Comparison of ENCODE assay signal across 9 mouse cellular contexts in genomic region chr4:148869566-148869965, GRCm38 (mm10).
DNase-seq lines count a peak whose midpoint lies in the region; ATAC-seq and TF ChIP-seq lines count a peak whose summit lies in the region.
"Had no signal": no experiment of that assay in that cellular context is flagged by ENCODE, and none has a peak within 500 bp of the region (broad histone marks: within the 10 kb centered on the region; RNA-seq: fewer than 3 reads in every experiment).

No protein-coding gene starts in this region.

- peak; percentile 38 for ATAC-seq in heart, embryonic 16.5 days (replicated peaks; ENCODE audit: extremely low read depth, insufficient read depth, low FRiP score)

- no peaks in the 10 kb centered on the region for H3K36me3 ChIP-seq in heart, embryonic 16.5 days (ENCODE audit: control insufficient read depth, insufficient read depth)
- H3K36me3 ChIP-seq: lung, embryonic 15.5 days had no signal

- peak; percentile 63 to 68 for DNase-seq in right cerebral cortex, postnatal 10 days (ENCODE audit: low spot score in 2 of 2)
- DNase-seq in right cerebral cortex, postnatal 25 days, result no peak
- DNase-seq in cerebellum, adult 2 months, result peak; percentile 71 to 79
- peak; percentile 75 for DNase-seq in skeletal muscle tissue, adult 2 months (ENCODE audit: low read depth, low spot score)
- no peak for DNase-seq in spleen, postnatal 14 days (ENCODE audit: low spot score in 2 of 2)
- no peak for DNase-seq in layer of hippocampus, adult 9-11 months
- no peak for DNase-seq in right cerebral cortex, postnatal 36 days (ENCODE audit: low spot score in 2 of 2)

- H3K4me3 ChIP-seq in cerebellum, adult 2 months (replicated peaks; ENCODE audit: insufficient read depth, low read depth, low read length), result no peak overlapping the region
- H3K4me3 ChIP-seq in heart, embryonic 16.5 days (ENCODE audit: low read length), result no peak overlapping the region
- H3K4me3 ChIP-seq: lung, embryonic 15.5 days had no signal

- 8% methylated on average over 7 of the region's 7 CpGs for WGBS in cerebellum, adult 2 months
- 59% methylated on average over 7 of the region's 7 CpGs for WGBS in heart, embryonic 16.5 days

- no peak for TF ChIP-seq CTCF in cerebellum, adult 2 months (IDR thresholded peaks at IDR 0.05; ENCODE audit: borderline replicate concordance, insufficient read depth, low read depth, low read length)

- peak overlapping the region; percentile 44; the same call in 1 of the 2 replicates for H3K9ac ChIP-seq in heart, embryonic 16.5 days (ENCODE audit: low read length)
- H3K9ac ChIP-seq: lung, embryonic 15.5 days had no signal

- no peak overlapping the region for H3K27ac ChIP-seq in cerebellum, adult 2 months (ENCODE audit: insufficient read depth, low read length)
- H3K27ac ChIP-seq in heart, embryonic 16.5 days (ENCODE audit: low read length), result peak overlapping the region; percentile 75
- H3K27ac ChIP-seq: lung, embryonic 15.5 days had no signal

- H3K4me2 ChIP-seq in heart, embryonic 16.5 days (ENCODE audit: low read depth, low read length), result no peak overlapping the region
- H3K4me2 ChIP-seq: lung, embryonic 15.5 days had no signal

- TF ChIP-seq POLR2A in cerebellum, adult 2 months (IDR thresholded peaks at IDR 0.05; ENCODE audit: borderline replicate concordance, insufficient read depth, low read length), result no peak

- H3K9me3 ChIP-seq in heart, embryonic 16.5 days (replicated peaks; ENCODE audit: control insufficient read depth, low read length), result no peaks in the 10 kb centered on the region
- H3K9me3 ChIP-seq: lung, embryonic 15.5 days had no signal

- peaks cover 3% of the 10 kb centered on the region; the same call in 1 of the 2 replicates for H3K27me3 ChIP-seq in cerebellum, adult 2 months (ENCODE audit: control insufficient read depth, insufficient read depth, low read length)
- H3K27me3 ChIP-seq in heart, embryonic 16.5 days (ENCODE audit: control insufficient read depth, insufficient read depth, low read length), result no peaks in the 10 kb centered on the region
- H3K27me3 ChIP-seq: lung, embryonic 15.5 days had no signal

- H3K4me1 ChIP-seq in cerebellum, adult 2 months (ENCODE audit: control insufficient read depth, insufficient read depth, low read length), result peaks cover 35% of the 10 kb centered on the region
- H3K4me1 ChIP-seq in heart, embryonic 16.5 days (ENCODE audit: control insufficient read depth, insufficient read depth, low read length), result peaks cover 62% of the 10 kb centered on the region

Comparison
In these comparisons a context has a peak if more than half of its experiments do, and no peak if none do; other contexts are left out.
1. DNase-seq: peak in right cerebral cortex, postnatal 10 days (2 of 2), cerebellum, adult 2 months (2 of 2) and skeletal muscle tissue, adult 2 months (single experiment); none in right cerebral cortex, postnatal 25 days (single experiment), spleen, postnatal 14 days (0 of 2), layer of hippocampus, adult 9-11 months (single experiment) and right cerebral cortex, postnatal 36 days (0 of 2).